Mouse (Mus musculus) midbrain, embryonic 15.5 days (tissue): ENCODE measurements around the gene Mecom. TPM values are rescaled to one million over a fixed set of nuclear protein-coding genes. Genes with fewer than 3 reads are reported as not detected.
"Not testable (repeated sequence)": the region's sequence is repeated elsewhere in the genome, so short reads cannot be mapped to it uniquely, and the experiment has no call there.

Source experiments
- ATAC-seq: fragments of 200-750 bp; cut with Nextera tagmentation; replicated peaks from 2 replicates; pipeline ENCODE4 v1.8.0; 2017; ENCODE audit warnings: moderate TSS enrichment
- H3K27ac ChIP-seq: fragments of 300-500 bp; sonication (generic); 2 replicates; pipeline ENCODE4 v1.5.1; 2015; ENCODE audit warnings: mild to moderate bottlenecking, inconsistent platforms
- H3K27me3 ChIP-seq: fragments of 300-500 bp; sonication (generic); replicated peaks from 2 replicates; pipeline ENCODE4 v1.6.1; 2015; ENCODE audit warnings: inconsistent platforms
- H3K36me3 ChIP-seq: fragments of 300-500 bp; sonication (generic); replicated peaks from 2 replicates; pipeline ENCODE4 v1.6.1; 2015; ENCODE audit warnings: inconsistent platforms
- H3K4me1 ChIP-seq: fragments of 300-500 bp; sonication (generic); 2 replicates; pipeline ENCODE4 v1.6.1; 2015; ENCODE audit warnings: inconsistent platforms
- H3K4me2 ChIP-seq: fragments of 300-500 bp; sonication (generic); 2 replicates; pipeline ENCODE4 v1.6.1; 2015; ENCODE audit warnings: inconsistent platforms, mild to moderate bottlenecking, moderate library complexity
- H3K4me3 ChIP-seq: fragments of 300-500 bp; sonication (generic); 2 replicates; pipeline ENCODE4 v1.5.1; 2015; ENCODE audit warnings: mild to moderate bottlenecking, inconsistent platforms
- H3K9ac ChIP-seq: fragments of 300-500 bp; sonication (generic); 2 replicates; pipeline ENCODE4 v1.6.1; 2015; ENCODE audit warnings: mild to moderate bottlenecking, inconsistent platforms
- H3K9me3 ChIP-seq: fragments of 300-500 bp; sonication (generic); 2 replicates; pipeline ENCODE4 v1.6.1; 2016; ENCODE audit warnings: inconsistent platforms
- WGBS: fragments of 180-500 bp; shearing (Covaris S2); methylation state at CpG from one replicate; pipeline ENCODE4 v1.1.7; 2015; ENCODE audit warnings: mixed read lengths; 5-methylcytosine and 5-hydroxymethylcytosine counted together
- polyA plus RNA-seq: library from polyadenylated mRNA; unstranded; fragments of >200 nt; fragmentation: Nextera tagmentation; extraction: Ambion mirVana; gene quantifications from 2 replicates; pipeline ENCODE4 v1.2.1, GENCODE M21; 2015

Gene Mecom
- polyA plus RNA-seq, 1 experiment from 2014 or later = 5.2 TPM

- H3K9ac ChIP-seq = no peak overlapping the region
- ATAC-seq = no peak
- no peak overlapping the region for H3K4me2 ChIP-seq
- no peaks in the 10 kb centered on the region for H3K36me3 ChIP-seq
- H3K9me3 ChIP-seq = no peaks in the 10 kb centered on the region
- H3K4me3 ChIP-seq = no peak overlapping the region
- no peaks in the 10 kb centered on the region for H3K4me1 ChIP-seq
- 71% methylated on average over 11 of the region's 11 CpGs for WGBS
- H3K27ac ChIP-seq = no peak overlapping the region
- H3K27me3 ChIP-seq = no peaks in the 10 kb centered on the region
These were observed 908 bp downstream of the Mecom start for GRCm38 (mm10) chr3:30546831-30547369.

GRCm38 (mm10) chr3:30546366-30546765 lies 1.4 kb downstream of the Mecom start:
- WGBS = 76% methylated on average over 13 of the region's 13 CpGs

GRCm38 (mm10) chr3:30545246-30545645 lies 2.6 kb downstream of the Mecom start:
- no peaks in the 10 kb centered on the region for H3K4me1 ChIP-seq
- H3K4me3 ChIP-seq = no peak overlapping the region
- no peak for ATAC-seq
- H3K27ac ChIP-seq = no peak overlapping the region
- no peaks in the 10 kb centered on the region for H3K36me3 ChIP-seq
- H3K4me2 ChIP-seq = no peak overlapping the region
- H3K9me3 ChIP-seq = no peaks in the 10 kb centered on the region
- no peaks in the 10 kb centered on the region for H3K27me3 ChIP-seq
- H3K9ac ChIP-seq = no peak overlapping the region
- WGBS = 78% methylated on average over 5 of the region's 5 CpGs

More at GRCm38 (mm10) chr3:30546366-30546765, 1.4 kb downstream of the Mecom start:
- Histone ChIP-seq H3K36me3 (no peaks in the 10 kb centered on the region), H3K9ac (no peak overlapping the region), H3K27me3 (no peaks in the 10 kb centered on the region), H3K4me3 (no peak overlapping the region), H3K4me2 (no peak overlapping the region), H3K27ac (no peak overlapping the region), H3K9me3 (no peaks in the 10 kb centered on the region), H3K4me1 (no peaks in the 10 kb centered on the region)
- no peak for ATAC-seq

- Histone ChIP-seq H3K27ac (no peak overlapping the region), H3K4me1 (no peaks in the 10 kb centered on the region), H3K27me3 (no peaks in the 10 kb centered on the region), H3K9ac (no peak overlapping the region), H3K4me2 (no peak overlapping the region), H3K9me3 (no peaks in the 10 kb centered on the region), H3K36me3 (no peaks in the 10 kb centered on the region), H3K4me3 (no peak overlapping the region)
- no peak for ATAC-seq
- WGBS = 85% methylated on average over 5 of the region's 5 CpGs
These were observed 3.5 kb downstream of the Mecom start for GRCm38 (mm10) chr3:30544305-30544704.

- H3K36me3 ChIP-seq = no peaks in the 10 kb centered on the region
- no peak overlapping the region for H3K4me3 ChIP-seq
- no peak overlapping the region for H3K9ac ChIP-seq
- no peak overlapping the region for H3K27ac ChIP-seq
- WGBS = 84% methylated on average over 11 of the region's 11 CpGs
- H3K4me2 ChIP-seq = no peak overlapping the region
- no peaks in the 10 kb centered on the region for H3K27me3 ChIP-seq
- ATAC-seq = no peak
- no peaks in the 10 kb centered on the region for H3K4me1 ChIP-seq
- H3K9me3 ChIP-seq = no peaks in the 10 kb centered on the region
These were observed 12.0 kb downstream of the Mecom start for GRCm38 (mm10) chr3:30535821-30536220.

GRCm38 (mm10) chr3:30520751-30521150 lies 27.1 kb downstream of the Mecom start:
- H3K4me3 ChIP-seq, ATAC-seq, H3K4me2 ChIP-seq, H3K27ac ChIP-seq, H3K9ac ChIP-seq, H3K36me3 ChIP-seq, H3K4me1 ChIP-seq, H3K9me3 ChIP-seq: not testable (repeated sequence)
- peaks cover 15% of the 10 kb centered on the region; the same call in 1 of the 2 replicates for H3K27me3 ChIP-seq
- 61% methylated on average over 3 of the region's 3 CpGs for WGBS

- WGBS = 74% methylated on average over 1 of the region's 1 CpGs
- no peak overlapping the region for H3K27ac ChIP-seq
- ATAC-seq = no peak
These were observed 28.4 kb downstream of the Mecom start for GRCm38 (mm10) chr3:30519425-30519824.

GRCm38 (mm10) chr3:30515795-30516170 lies 32.0 kb downstream of the Mecom start:
- H3K9ac ChIP-seq = no peak overlapping the region
- no peak for ATAC-seq
- no peak overlapping the region for H3K4me3 ChIP-seq
- 12% methylated on average over 9 of the region's 9 CpGs for WGBS
- H3K4me1 ChIP-seq = peaks cover 23% of the 10 kb centered on the region
- H3K9me3 ChIP-seq = no peaks in the 10 kb centered on the region
- peak overlapping the region; percentile 81; the same call in 1 of the 2 replicates for H3K4me2 ChIP-seq
- no peak overlapping the region for H3K27ac ChIP-seq
- no peaks in the 10 kb centered on the region for H3K36me3 ChIP-seq
- peaks cover 42% of the 10 kb centered on the region for H3K27me3 ChIP-seq

More at GRCm38 (mm10) chr3:30519425-30519824, 28.4 kb downstream of the Mecom start:
- Histone ChIP-seq H3K4me1 (peaks cover 15% of the 10 kb centered on the region), H3K27me3 (peaks cover 15% of the 10 kb centered on the region; the same call in 1 of the 2 replicates), H3K4me3 (no peak overlapping the region), H3K9ac (no peak overlapping the region), H3K9me3 (no peaks in the 10 kb centered on the region), H3K36me3 (no peaks in the 10 kb centered on the region), H3K4me2 (no peak overlapping the region)

- H3K4me1 ChIP-seq = peaks cover 24% of the 10 kb centered on the region
- H3K9ac ChIP-seq = peak overlapping the region; percentile 33; the same call in 1 of the 2 replicates
- no peaks in the 10 kb centered on the region for H3K9me3 ChIP-seq
- no peaks in the 10 kb centered on the region for H3K36me3 ChIP-seq
- H3K4me2 ChIP-seq = peak overlapping the region; percentile 81
- peak overlapping the region; percentile 40 for H3K4me3 ChIP-seq
- peaks cover 49% of the 10 kb centered on the region for H3K27me3 ChIP-seq
- ATAC-seq = peak; percentile 91
- no peak overlapping the region for H3K27ac ChIP-seq
- WGBS = 1% methylated on average over 61 of the region's 62 CpGs
These were observed 32.7 kb downstream of the Mecom start for GRCm38 (mm10) chr3:30514901-30515794.

- 1% methylated on average over 52 of the region's 52 CpGs for WGBS
- Histone ChIP-seq H3K4me2 (peak overlapping the region; percentile 81), H3K27ac (no peak overlapping the region), H3K9me3 (no peaks in the 10 kb centered on the region), H3K9ac (peak overlapping the region; percentile 33; the same call in 1 of the 2 replicates), H3K4me1 (peaks cover 33% of the 10 kb centered on the region), H3K36me3 (no peaks in the 10 kb centered on the region), H3K27me3 (peaks cover 55% of the 10 kb centered on the region), H3K4me3 (peak overlapping the region; percentile 40)
- peak; percentile 43 for ATAC-seq
These were observed 33.6 kb downstream of the Mecom start for GRCm38 (mm10) chr3:30514051-30514754.

- Histone ChIP-seq H3K36me3 (no peaks in the 10 kb centered on the region), H3K4me3 (no peak overlapping the region; the same call in 1 of the 2 replicates), H3K27me3 (peaks cover 57% of the 10 kb centered on the region), H3K9me3 (no peaks in the 10 kb centered on the region), H3K4me2 (peak overlapping the region; percentile 81), H3K27ac (no peak overlapping the region), H3K4me1 (peaks cover 40% of the 10 kb centered on the region), H3K9ac (no peak overlapping the region)
- whole genome bisulfite sequencing = 7% methylated on average over 16 of the region's 16 CpGs
- ATAC-seq = no peak
These were observed 34.4 kb downstream of the Mecom start for GRCm38 (mm10) chr3:30513314-30513997.
